Mouse (Mus musculus) lung, postnatal 14 days (tissue): ENCODE measurements around the gene Tmem37.

ENCODE experiments used
- DNase-seq: peaks from one replicate; pipeline ENCODE4 v3.0.0; 2021

Tmem37 gene

GRCm38 (mm10) chr1:120057044-120057443 is 16.8 kb downstream of the Tmem37 start:
- no peak for DNase-seq

GRCm38 (mm10) chr1:120056236-120056635 is 17.6 kb downstream of the Tmem37 start:
- no peak for DNase-seq

GRCm38 (mm10) chr1:120055475-120055874 is 18.4 kb downstream of the Tmem37 start:
- DNase-seq: no peak

GRCm38 (mm10) chr1:120054997-120055396 is 18.9 kb downstream of the Tmem37 start:
- DNase-seq: no peak

- no peak for DNase-seq
These were observed 22.8 kb downstream of the Tmem37 start for GRCm38 (mm10) chr1:120051070-120051469.

GRCm38 (mm10) chr1:120047325-120047724 is 26.5 kb downstream of the Tmem37 start:
- DNase-seq: no peak

- DNase-seq: no peak
These were observed 29.3 kb downstream of the Tmem37 start for GRCm38 (mm10) chr1:120044584-120044983.

- no peak for DNase-seq
These were observed 31.5 kb downstream of the Tmem37 start for GRCm38 (mm10) chr1:120042421-120042820.

- DNase-seq: no peak
These were observed 35.3 kb downstream of the Tmem37 start for GRCm38 (mm10) chr1:120038594-120038993.

GRCm38 (mm10) chr1:120037021-120037683 is 36.7 kb downstream of the Tmem37 start:
- peak; percentile 27 for DNase-seq

GRCm38 (mm10) chr1:120035456-120036034 is 38.3 kb downstream of the Tmem37 start:
- DNase-seq: no peak

- DNase-seq: no peak
These were observed 39.1 kb downstream of the Tmem37 start for GRCm38 (mm10) chr1:120034793-120035192.

- DNase-seq: no peak
These were observed 40.4 kb downstream of the Tmem37 start for GRCm38 (mm10) chr1:120033469-120033854.

- peak; percentile 89 for DNase-seq
These were observed 40.9 kb downstream of the Tmem37 start for GRCm38 (mm10) chr1:120032804-120033468.

GRCm38 (mm10) chr1:120030474-120030873 is 43.4 kb downstream of the Tmem37 start:
- no peak for DNase-seq

- peak; percentile 45 for DNase-seq
These were observed 46.2 kb downstream of the Tmem37 start for GRCm38 (mm10) chr1:120027693-120028092.

- DNase-seq: no peak
These were observed 48.8 kb downstream of the Tmem37 start for GRCm38 (mm10) chr1:120025050-120025439.

GRCm38 (mm10) chr1:120024331-120025049 is 49.4 kb downstream of the Tmem37 start:
- DNase-seq: no peak

GRCm38 (mm10) chr1:120021951-120022350 is 51.9 kb downstream of the Tmem37 start:
- no peak for DNase-seq

GRCm38 (mm10) chr1:120020322-120020897 is 53.5 kb downstream of the Tmem37 start:
- DNase-seq: no peak

- DNase-seq: no peak
These were observed 54.4 kb downstream of the Tmem37 start for GRCm38 (mm10) chr1:120019428-120019827.

- DNase-seq: no peak
These were observed 55.0 kb downstream of the Tmem37 start for GRCm38 (mm10) chr1:120018900-120019299.
